ENCODE assay signal across 9 mouse cellular contexts in genomic region chr8:80868801-80869323, GRCm38 (mm10). TPM values are rescaled to one million over a fixed set of nuclear protein-coding genes. Genes with fewer than 3 reads are reported as not detected.
A peak's percentile ranks its signal among the peaks of the same experiment; 100 is the strongest.
DNase-seq lines count a peak whose midpoint lies in the region; ATAC-seq and TF ChIP-seq lines count a peak whose summit lies in the region.
"Had no signal": no experiment of that assay in that cellular context is flagged by ENCODE, and none has a peak within 500 bp of the region (broad histone marks: within the 10 kb centered on the region; RNA-seq: fewer than 3 reads in every experiment).

No protein-coding gene starts in this region.

- no peak overlapping the region for H3K4me2 ChIP-seq in midbrain, embryonic 11.5 days
- no peak overlapping the region for H3K4me2 ChIP-seq in forebrain, embryonic 15.5 days (replicated peaks)
- H3K4me2 ChIP-seq in limb, embryonic 14.5 days (replicated peaks; ENCODE audit: low read depth, low read length, severe bottlenecking), result 0 out of 2 replicates have a peak overlapping the region, but pooled peaks have one; percentile 7
- H3K4me2 ChIP-seq in stomach, embryonic 14.5 days (replicated peaks; ENCODE audit: low read depth, low read length), result peak overlapping the region; percentile 22; the same call in 1 of the 2 replicates

- no peaks in the 10 kb centered on the region for H3K36me3 ChIP-seq in midbrain, embryonic 11.5 days (ENCODE audit: control insufficient read depth, insufficient read depth, low read length)
- H3K36me3 ChIP-seq in midbrain, embryonic 10.5 days, result no peaks in the 10 kb centered on the region
- H3K36me3 ChIP-seq in forebrain, embryonic 15.5 days, result no peaks in the 10 kb centered on the region
- H3K36me3 ChIP-seq in limb, embryonic 14.5 days (ENCODE audit: control insufficient read depth, insufficient read depth, low read length), result 0 out of 2 replicates have a peak, but pooled peaks cover 3% of the 10 kb centered on the region
- no peaks in the 10 kb centered on the region for H3K36me3 ChIP-seq in stomach, embryonic 14.5 days (ENCODE audit: control insufficient read depth, insufficient read depth, low read length)

- no peak overlapping the region for H3K9ac ChIP-seq in midbrain, embryonic 11.5 days (ENCODE audit: low read length)
- no peak overlapping the region for H3K9ac ChIP-seq in forebrain, embryonic 15.5 days (replicated peaks)
- no peak overlapping the region for H3K9ac ChIP-seq in limb, embryonic 14.5 days (ENCODE audit: low read depth, low read length, severe bottlenecking)
- no peak overlapping the region for H3K9ac ChIP-seq in stomach, embryonic 14.5 days (replicated peaks; ENCODE audit: low read depth, low read length)

- H3K27me3 ChIP-seq in midbrain, embryonic 11.5 days (ENCODE audit: control insufficient read depth, insufficient read depth, low read length), result no peaks in the 10 kb centered on the region
- H3K27me3 ChIP-seq in midbrain, embryonic 10.5 days (ENCODE audit: low read depth, poor library complexity, severe bottlenecking), result no peaks in the 10 kb centered on the region
- H3K27me3 ChIP-seq in forebrain, embryonic 15.5 days, result no peaks in the 10 kb centered on the region
- no peaks in the 10 kb centered on the region for H3K27me3 ChIP-seq in limb, embryonic 14.5 days (ENCODE audit: control insufficient read depth, insufficient read depth, low read length)
- H3K27me3 ChIP-seq in stomach, embryonic 14.5 days (ENCODE audit: control insufficient read depth, insufficient read depth, low read length), result no peaks in the 10 kb centered on the region

- 81% methylated on average over 11 of the region's 11 CpGs for WGBS in midbrain, embryonic 11.5 days
- WGBS in midbrain, embryonic 10.5 days, result 80% methylated on average over 11 of the region's 11 CpGs
- 66% methylated on average over 11 of the region's 11 CpGs for WGBS in forebrain, embryonic 15.5 days
- WGBS in limb, embryonic 14.5 days, result 76% methylated on average over 11 of the region's 11 CpGs
- 35% methylated on average over 11 of the region's 11 CpGs for WGBS in stomach, embryonic 14.5 days

- DNase-seq in midbrain, embryonic 11.5 days (ENCODE audit: low spot score, missing footprints), result peak; percentile 72
- no peak for DNase-seq in midbrain, embryonic 10.5 days (ENCODE audit: low spot score)
- DNase-seq in limb, embryonic 14.5 days (ENCODE audit: low spot score), result no peak
- no peak for DNase-seq in frontal cortex, postnatal 14 days (ENCODE audit: low spot score in 2 of 2)
- no peak for DNase-seq in cerebellum, adult 9-11 months
- no peak for DNase-seq in thymus, postnatal 4 days
- DNase-seq: kidney, adult 2 months had no signal

- H3K27ac ChIP-seq in midbrain, embryonic 11.5 days (ENCODE audit: low read depth, low read length), result no peak overlapping the region
- H3K27ac ChIP-seq in midbrain, embryonic 10.5 days (replicated peaks), result no peak overlapping the region
- peak overlapping the region; percentile 67; the same call in 1 of the 2 replicates for H3K27ac ChIP-seq in forebrain, embryonic 15.5 days (replicated peaks)
- peak overlapping the region; percentile 80; the same call in 1 of the 2 replicates for H3K27ac ChIP-seq in limb, embryonic 14.5 days (replicated peaks; ENCODE audit: low read depth, low read length)
- H3K27ac ChIP-seq in stomach, embryonic 14.5 days (ENCODE audit: low read length), result peak overlapping the region; percentile 69; the same call in 1 of the 2 replicates

- H3K4me1 ChIP-seq in midbrain, embryonic 11.5 days (ENCODE audit: control insufficient read depth, insufficient read depth, low read length), result peaks cover 5% of the 10 kb centered on the region; the same call in 1 of the 2 replicates
- peaks cover 57% of the 10 kb centered on the region for H3K4me1 ChIP-seq in midbrain, embryonic 10.5 days
- H3K4me1 ChIP-seq in forebrain, embryonic 15.5 days, result peaks cover 62% of the 10 kb centered on the region
- H3K4me1 ChIP-seq in limb, embryonic 14.5 days (ENCODE audit: control insufficient read depth, insufficient read depth, low read length), result peaks cover 50% of the 10 kb centered on the region
- H3K4me1 ChIP-seq in stomach, embryonic 14.5 days (ENCODE audit: control insufficient read depth, insufficient read depth, low read length), result peaks cover 40% of the 10 kb centered on the region

- TF ChIP-seq POLR2A in limb, embryonic 14.5 days (IDR thresholded peaks at IDR 0.05; ENCODE audit: borderline replicate concordance, extremely low read depth, insufficient read depth, insufficient read length), result no peak

- H3K4me3 ChIP-seq in midbrain, embryonic 11.5 days (ENCODE audit: low read depth, low read length), result no peak overlapping the region
- no peak overlapping the region; the same call in 1 of the 2 replicates for H3K4me3 ChIP-seq in midbrain, embryonic 10.5 days
- no peak overlapping the region for H3K4me3 ChIP-seq in forebrain, embryonic 15.5 days
- H3K4me3 ChIP-seq in limb, embryonic 14.5 days (replicated peaks; ENCODE audit: low read length), result no peak overlapping the region
- H3K4me3 ChIP-seq in stomach, embryonic 14.5 days (ENCODE audit: low read depth, low read length), result no peak overlapping the region

- no peak for ATAC-seq in midbrain, embryonic 11.5 days (ENCODE audit: low FRiP score)
- ATAC-seq in forebrain, embryonic 15.5 days (replicated peaks), result no peak
- no peak for ATAC-seq in limb, embryonic 14.5 days (ENCODE audit: low FRiP score, low read depth)
- ATAC-seq in stomach, embryonic 14.5 days (ENCODE audit: insufficient number of reproducible peaks, insufficient read depth, low FRiP score, low read depth), result peak; percentile 26; the same call in 1 of the 2 replicates

- H3K9me3 ChIP-seq in midbrain, embryonic 11.5 days (ENCODE audit: control insufficient read depth, low read length), result no peaks in the 10 kb centered on the region
- no peaks in the 10 kb centered on the region for H3K9me3 ChIP-seq in midbrain, embryonic 10.5 days (replicated peaks)
- H3K9me3 ChIP-seq in forebrain, embryonic 15.5 days, result no peaks in the 10 kb centered on the region
- no peaks in the 10 kb centered on the region for H3K9me3 ChIP-seq in limb, embryonic 14.5 days (ENCODE audit: control insufficient read depth, low read length)
- no peaks in the 10 kb centered on the region for H3K9me3 ChIP-seq in stomach, embryonic 14.5 days (ENCODE audit: control insufficient read depth, low read depth, low read length)

RNA-seq across cellular contexts. Expression of gene Gab1, which starts 11.5 kb away (rescaled TPM):
- 17.2 and 18.0 TPM in 2 replicates for polyA plus RNA-seq in midbrain, embryonic 11.5 days (2014; fragmentation: Nextera tagmentation; extraction: Ambion mirVana)
- 12.9 and 13.0 TPM in 2 replicates for polyA plus RNA-seq in midbrain, embryonic 10.5 days (2016; fragmentation: Nextera tagmentation; extraction: Ambion mirVana)
- 12.0 and 13.6 TPM in 2 replicates for polyA plus RNA-seq in forebrain, embryonic 15.5 days (2015; fragmentation: Nextera tagmentation; extraction: Ambion mirVana)
- polyA plus RNA-seq in limb, embryonic 14.5 days (2012; rRNA removed), result 44.8 and 56.3 TPM in 2 replicates
- polyA plus RNA-seq in limb, embryonic 14.5 days (2014; fragmentation: Nextera tagmentation; extraction: Ambion mirVana), result 41.3 and 47.2 TPM in 2 replicates
- 25.6 and 27.7 TPM in 2 replicates for polyA plus RNA-seq in stomach, embryonic 14.5 days (2014; fragmentation: Nextera tagmentation; extraction: Ambion mirVana)

Comparison
In these comparisons a context has a peak if more than half of its experiments do, and no peak if none do; other contexts are left out.
1. H3K27ac ChIP-seq: peak in forebrain, embryonic 15.5 days (single experiment), limb, embryonic 14.5 days (single experiment) and stomach, embryonic 14.5 days (single experiment); none in midbrain, embryonic 11.5 days (single experiment) and midbrain, embryonic 10.5 days (single experiment).
2. H3K4me2 ChIP-seq: peak in limb, embryonic 14.5 days (single experiment) and stomach, embryonic 14.5 days (single experiment); none in midbrain, embryonic 11.5 days (single experiment) and forebrain, embryonic 15.5 days (single experiment).